Mouse (Mus musculus) E14TG2a.4 (cell line): ENCODE results near the gene Cxcr5.

Experiments
- H3K27me3 ChIP-seq: 2 replicates; pipeline ENCODE4 v1.6.1; 2014; ENCODE audit warnings: low read length, control low read depth; ENCODE audit not compliant: insufficient read depth
- H3K36me3 ChIP-seq: 2 replicates; pipeline ENCODE4 v1.6.1; 2014; ENCODE audit warnings: low read length, control low read depth; ENCODE audit not compliant: insufficient read depth
- H3K4me1 ChIP-seq: replicated peaks from 2 replicates; pipeline ENCODE4 v1.6.1; 2014; ENCODE audit warnings: low read depth, low read length, control low read depth
- H3K4me3 ChIP-seq: replicated peaks from 2 replicates; pipeline ENCODE4 v1.5.1; 2014; ENCODE audit warnings: mild to moderate bottlenecking, low read length
- H3K9me3 ChIP-seq: 2 replicates; pipeline ENCODE4 v1.6.1; 2014; ENCODE audit warnings: low read length, control low read depth
- CTCF ChIP-seq: conservative IDR thresholded peaks from 2 replicates; pipeline ENCODE4 v1.5.1; 2014; ENCODE audit warnings: low read length
- NANOG ChIP-seq: IDR thresholded peaks from 2 replicates; pipeline ENCODE4 v1.6.1; 2014; ENCODE audit warnings: borderline replicate concordance, low read length, mixed read lengths
- POU5F1 ChIP-seq: IDR thresholded peaks from 2 replicates; pipeline ENCODE4 v1.6.1; 2014; ENCODE audit warnings: low read length, borderline replicate concordance

Gene Cxcr5

DNA sequence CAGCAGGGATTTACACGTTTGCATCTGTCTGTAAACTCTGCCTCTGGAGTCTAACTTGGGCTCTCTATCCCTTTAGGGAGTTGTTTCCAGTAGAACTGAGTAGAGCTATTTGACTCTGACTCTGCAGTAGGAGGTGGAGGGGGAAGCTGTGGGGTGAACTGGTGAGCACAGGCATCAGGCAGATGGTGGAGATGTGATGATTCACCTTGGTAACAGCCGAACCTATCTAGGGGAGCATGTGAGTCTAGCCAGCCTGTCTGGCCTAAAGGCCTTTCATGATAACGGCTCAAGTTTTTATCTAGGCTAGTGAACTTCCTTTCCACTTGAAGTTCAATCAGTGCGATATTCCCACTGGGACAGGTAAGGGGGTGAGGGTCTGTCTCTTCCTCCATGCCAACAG lies 44.3 kb downstream of the Cxcr5 start:
- Histone ChIP-seq H3K4me1 (peaks cover 25% of the 10 kb centered on the region), H3K36me3 (no peaks in the 10 kb centered on the region), H3K9me3 (no peaks in the 10 kb centered on the region), H3K4me3 (no peak overlapping the region), H3K27me3 (peaks cover 3% of the 10 kb centered on the region; the same call in 1 of the 2 replicates)
- TF ChIP-seq NANOG (no peak), POU5F1 (no peak), CTCF (no peak)

DNA sequence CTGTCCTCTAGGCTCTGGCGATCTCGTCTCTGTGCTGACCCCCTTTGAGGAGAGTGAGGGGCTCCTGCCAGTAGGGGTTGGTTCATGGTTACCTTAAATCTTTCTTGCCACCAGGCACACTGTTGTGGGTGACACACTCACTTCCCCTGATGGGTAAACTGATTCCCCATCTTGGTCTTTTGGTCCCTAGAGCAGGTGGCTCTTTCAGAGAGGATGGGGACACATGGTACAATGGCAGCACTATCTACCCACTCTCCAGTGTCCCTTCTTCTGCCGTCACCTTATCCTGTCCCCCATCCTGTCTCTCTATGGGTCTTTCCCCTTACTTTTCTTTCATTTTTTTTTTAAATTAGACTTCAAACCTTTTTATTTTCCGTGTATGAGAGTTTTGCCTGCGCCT lies 45.8 kb downstream of the Cxcr5 start:
- peak overlapping the region; percentile 49 for H3K4me3 ChIP-seq
- H3K36me3 ChIP-seq: no peaks in the 10 kb centered on the region
- TF ChIP-seq POU5F1 (no peak), CTCF (no peak), NANOG (no peak)
- peaks cover 3% of the 10 kb centered on the region for H3K9me3 ChIP-seq
- peaks cover 25% of the 10 kb centered on the region for H3K4me1 ChIP-seq
- peaks cover 6% of the 10 kb centered on the region for H3K27me3 ChIP-seq

DNA sequence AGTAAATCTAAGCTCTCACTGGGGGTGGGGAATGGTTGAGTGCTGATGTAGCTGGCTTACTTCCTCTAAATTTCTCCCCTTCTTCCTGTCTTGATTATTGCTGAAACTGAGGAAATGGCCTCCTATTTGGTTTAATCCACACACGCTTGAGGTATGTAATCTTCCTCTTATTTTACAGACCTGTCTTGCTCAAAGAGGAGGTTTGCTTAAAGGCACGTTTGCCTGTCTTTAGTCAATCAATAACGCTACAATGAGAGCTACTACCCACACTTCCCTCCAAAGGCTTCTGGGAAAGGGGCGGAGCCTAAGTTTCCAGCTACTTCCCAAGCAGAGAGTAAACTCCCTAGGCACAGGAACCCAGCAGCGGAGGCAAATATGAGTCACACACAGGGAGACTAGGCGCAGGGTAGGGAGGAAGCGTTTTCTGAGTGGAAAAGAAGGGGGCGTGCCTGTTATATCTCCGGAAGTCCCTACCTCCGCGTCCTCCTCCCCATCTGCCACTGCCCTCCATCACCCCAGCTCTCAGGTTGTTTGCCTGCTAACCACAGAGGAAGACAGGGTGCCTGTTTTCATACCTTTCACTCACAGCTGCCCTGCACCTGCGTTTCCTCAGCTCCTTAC lies 46.4 kb downstream of the Cxcr5 start:
- Histone ChIP-seq H3K27me3 (peaks cover 8% of the 10 kb centered on the region), H3K4me1 (peaks cover 29% of the 10 kb centered on the region), H3K9me3 (peaks cover 8% of the 10 kb centered on the region), H3K36me3 (no peaks in the 10 kb centered on the region), H3K4me3 (peak overlapping the region; percentile 49)
- TF ChIP-seq CTCF (no peak), NANOG (no peak), POU5F1 (no peak)

DNA sequence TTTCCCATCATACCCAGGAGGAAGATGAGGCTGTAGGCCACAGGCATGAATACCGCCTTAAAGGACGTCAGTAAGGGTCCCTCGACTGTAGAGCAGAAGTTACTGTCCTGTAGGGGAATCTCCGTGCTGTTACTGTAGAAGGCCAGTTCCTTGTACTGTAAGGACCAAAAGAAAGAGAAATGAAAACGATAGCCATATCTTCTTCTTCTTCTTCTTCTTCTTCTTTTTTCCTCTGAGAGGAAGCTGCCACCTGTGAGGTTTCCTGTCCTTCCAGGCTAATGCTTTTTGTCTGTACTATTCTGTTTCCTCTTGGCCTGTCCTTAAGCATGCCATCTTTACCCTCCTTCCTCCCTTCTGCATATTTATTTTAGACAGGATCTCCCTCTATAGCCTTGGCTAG lies 47.5 kb downstream of the Cxcr5 start:
- TF ChIP-seq NANOG (no peak), CTCF (no peak), POU5F1 (no peak)
- Histone ChIP-seq H3K27me3 (peaks cover 11% of the 10 kb centered on the region), H3K9me3 (peaks cover 8% of the 10 kb centered on the region), H3K36me3 (no peaks in the 10 kb centered on the region), H3K4me3 (no peak overlapping the region), H3K4me1 (peaks cover 38% of the 10 kb centered on the region)

DNA sequence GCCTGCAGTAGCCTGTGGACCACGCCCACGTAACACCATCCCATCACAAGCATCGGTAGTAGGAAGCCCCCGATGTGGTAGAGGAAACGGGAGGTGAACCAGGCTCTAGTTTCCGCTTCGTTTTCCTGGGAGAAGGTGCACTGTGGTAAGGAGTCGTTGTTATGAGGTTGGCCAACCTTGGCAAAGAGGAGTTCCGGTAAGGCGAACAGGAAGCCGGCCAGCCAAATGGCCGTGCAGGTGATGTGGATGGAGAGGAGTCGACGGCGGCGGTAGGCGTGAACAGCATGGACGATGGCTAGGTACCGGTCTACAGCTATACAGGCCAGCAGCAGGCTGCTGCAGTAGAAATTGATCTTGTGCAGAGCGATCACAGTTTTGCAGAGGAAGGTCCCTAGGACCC lies 48.1 kb downstream of the Cxcr5 start:
- Histone ChIP-seq H3K36me3 (no peaks in the 10 kb centered on the region), H3K4me3 (peak overlapping the region; percentile 24; the same call in 1 of the 2 replicates), H3K9me3 (peaks cover 8% of the 10 kb centered on the region), H3K4me1 (peaks cover 44% of the 10 kb centered on the region), H3K27me3 (peaks cover 11% of the 10 kb centered on the region)
- no peak for TF ChIP-seq CTCF
- TF ChIP-seq POU5F1: no peak
- TF ChIP-seq NANOG: no peak

DNA sequence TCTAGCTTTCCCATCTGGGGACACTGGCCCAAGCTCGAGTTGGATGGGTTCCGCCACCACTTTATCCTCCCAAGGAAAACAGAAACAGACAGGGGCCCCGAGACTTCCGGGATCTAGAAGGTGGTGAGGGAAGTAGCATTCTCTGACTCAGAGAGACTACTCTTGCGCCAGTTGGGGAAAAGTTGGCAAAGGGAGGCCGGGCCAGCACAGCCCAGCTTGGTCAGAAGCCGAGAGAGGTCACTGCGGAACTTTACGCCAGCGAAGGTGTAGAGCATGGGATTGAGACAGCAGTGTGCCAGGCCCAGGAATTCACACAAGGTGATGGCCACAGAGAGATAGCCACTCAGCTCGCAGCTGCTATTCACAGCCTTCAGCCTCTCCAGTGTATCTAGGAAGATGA lies 48.6 kb downstream of the Cxcr5 start:
- Histone ChIP-seq H3K27me3 (peaks cover 11% of the 10 kb centered on the region), H3K4me3 (0 out of 2 replicates have a peak overlapping the region, but pooled peaks have one; percentile 24), H3K9me3 (peaks cover 8% of the 10 kb centered on the region), H3K4me1 (peaks cover 49% of the 10 kb centered on the region), H3K36me3 (no peaks in the 10 kb centered on the region)
- TF ChIP-seq CTCF: no peak
- no peak for TF ChIP-seq POU5F1
- no peak for TF ChIP-seq NANOG

DNA sequence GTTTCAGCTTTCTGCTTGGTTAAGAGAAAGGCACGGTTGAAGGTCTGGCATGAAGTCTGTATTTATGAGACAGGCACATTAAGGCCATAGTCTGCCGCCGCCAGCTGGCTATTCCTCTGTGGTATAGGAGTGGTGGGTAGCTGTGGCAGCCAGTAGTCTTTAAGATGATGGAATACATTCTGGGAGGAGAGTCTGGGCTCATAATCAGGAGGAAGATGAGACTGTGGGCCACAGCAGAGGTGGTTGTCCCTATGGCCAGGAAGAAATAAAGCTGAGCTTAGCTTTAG lies 49.0 kb downstream of the Cxcr5 start:
- peaks cover 53% of the 10 kb centered on the region for H3K4me1 ChIP-seq
- H3K36me3 ChIP-seq: no peaks in the 10 kb centered on the region
- peaks cover 8% of the 10 kb centered on the region for H3K9me3 ChIP-seq
- H3K4me3 ChIP-seq: no peak overlapping the region
- no peak for TF ChIP-seq POU5F1
- TF ChIP-seq CTCF: no peak
- H3K27me3 ChIP-seq: peaks cover 11% of the 10 kb centered on the region

DNA sequence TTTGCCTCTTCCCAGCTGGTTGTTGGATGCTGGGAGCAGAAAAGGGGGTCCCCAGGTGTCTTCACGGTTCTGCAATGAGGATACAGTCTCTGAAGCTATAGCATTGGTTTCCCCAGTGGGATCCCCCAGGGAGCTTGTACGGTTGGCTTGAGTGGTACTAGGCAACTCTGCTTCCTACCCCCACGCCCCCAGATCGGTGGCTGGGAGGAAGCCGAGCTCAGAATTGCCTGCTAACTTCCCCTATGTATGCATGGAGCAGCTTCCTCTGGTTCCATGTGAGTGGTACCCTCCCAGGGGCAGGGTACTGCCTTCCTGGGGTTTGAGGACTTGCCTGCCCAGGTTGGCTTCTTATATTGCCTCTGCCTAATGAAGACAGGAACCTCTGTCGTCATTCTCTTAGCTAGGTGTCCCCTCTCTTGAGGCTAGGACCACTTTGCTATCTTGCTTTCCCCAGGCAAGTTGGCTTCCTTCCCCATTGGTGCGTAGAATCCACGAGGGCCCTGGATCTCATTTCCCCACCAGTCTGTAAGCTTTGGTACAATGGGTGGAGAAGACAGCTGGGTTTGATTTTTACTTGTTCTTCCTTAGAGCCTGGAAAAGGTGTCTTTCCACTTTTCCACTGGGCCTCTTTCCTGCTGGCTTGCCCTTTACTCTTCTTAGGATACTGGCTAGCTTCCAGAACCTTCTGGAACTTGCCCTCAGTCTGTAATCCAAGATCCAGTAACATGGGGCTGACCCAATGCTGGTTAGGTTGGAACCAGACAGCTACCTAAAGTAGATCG lies 49.6 kb downstream of the Cxcr5 start:
- Histone ChIP-seq H3K27me3 (peaks cover 11% of the 10 kb centered on the region), H3K4me1 (peaks cover 58% of the 10 kb centered on the region), H3K36me3 (no peaks in the 10 kb centered on the region), H3K9me3 (peaks cover 8% of the 10 kb centered on the region), H3K4me3 (no peak overlapping the region)
- TF ChIP-seq POU5F1: no peak
- TF ChIP-seq NANOG: no peak
- no peak for TF ChIP-seq CTCF
